Mouse (Mus musculus) myocyte (in vitro differentiated cells): Measurements from ENCODE around the gene Ldhc. TPM values are rescaled to one million over a fixed set of nuclear protein-coding genes. Genes with fewer than 3 reads are reported as not detected.

Experiments used
- H3K27me3 ChIP-seq: one replicate; pipeline ENCODE4 v1.6.1; 2011; ENCODE audit not compliant: control insufficient read depth, insufficient read depth, insufficient read length
- H3K36me3 ChIP-seq: one replicate; pipeline ENCODE4 v1.6.1; 2011; ENCODE audit not compliant: control insufficient read depth, insufficient read depth
- H3K4me2 ChIP-seq: one replicate; pipeline ENCODE4 v1.6.1; 2011; ENCODE audit warnings: low read depth, control low read depth
- H3K4me3 ChIP-seq: one replicate; pipeline ENCODE4 v1.5.1; 2011; ENCODE audit warnings: mild to moderate bottlenecking, control low read depth, moderate library complexity
- H3K79me2 ChIP-seq: one replicate; pipeline ENCODE4 v1.6.1; 2011; ENCODE audit not compliant: control insufficient read depth, insufficient read depth
- H3ac ChIP-seq: one replicate; pipeline ENCODE4 v1.6.1; 2011; ENCODE audit not compliant: control insufficient read depth, insufficient read length
- CEBPB ChIP-seq: IDR thresholded peaks from 2 replicates; pipeline ENCODE4 v1.6.1; 2011; ENCODE audit warnings: mild to moderate bottlenecking, moderate library complexity; ENCODE audit not compliant: poor library complexity, insufficient read depth, severe bottlenecking
- E2F4 ChIP-seq: IDR thresholded peaks from one replicate; pipeline ENCODE4 v1.6.1; 2011; ENCODE audit warnings: mild to moderate bottlenecking, control low read depth, moderate library complexity; ENCODE audit not compliant: insufficient read depth
- MAX ChIP-seq: IDR thresholded peaks from one replicate; pipeline ENCODE4 v1.6.1; 2011; ENCODE audit warnings: low read depth, mild to moderate bottlenecking, control low read depth
- MYOD1 ChIP-seq, 3 experiments: IDR thresholded peaks; one replicate each; pipeline ENCODE4 v1.6.1; 2011; ENCODE audit warnings: control low read depth in 2 of 3, low read depth in 2 of 3, mild to moderate bottlenecking in 2 of 3, moderate library complexity in 1 of 3; ENCODE audit not compliant: insufficient read length in 2 of 3, control insufficient read depth in 1 of 3
- MYOG ChIP-seq, 3 experiments: IDR thresholded peaks; one replicate each; pipeline ENCODE4 v1.6.1; 2011; ENCODE audit warnings: control low read depth in 2 of 3, low read depth in 2 of 3, mild to moderate bottlenecking in 2 of 3; ENCODE audit not compliant: insufficient read length in 2 of 3, control insufficient read depth in 1 of 3, insufficient read depth in 1 of 3
- POLR2A ChIP-seq: IDR thresholded peaks from one replicate; pipeline ENCODE4 v1.6.1; 2011; ENCODE audit warnings: low read depth, mild to moderate bottlenecking, control low read depth, moderate library complexity; ENCODE audit not compliant: insufficient read length
- POLR2AphosphoS2 ChIP-seq: IDR thresholded peaks from one replicate; pipeline ENCODE4 v1.6.1; 2011; ENCODE audit warnings: low read depth, control low read depth; ENCODE audit not compliant: insufficient read length
- REST ChIP-seq: IDR thresholded peaks from one replicate; pipeline ENCODE4 v1.6.1; 2011; ENCODE audit warnings: mild to moderate bottlenecking, control low read depth, moderate library complexity; ENCODE audit not compliant: insufficient read depth, insufficient read length
- SRF ChIP-seq: IDR thresholded peaks from one replicate; pipeline ENCODE4 v1.6.1; 2011; ENCODE audit warnings: low read depth; ENCODE audit not compliant: control insufficient read depth, insufficient read length
- TCF12 ChIP-seq: IDR thresholded peaks from one replicate; pipeline ENCODE4 v1.6.1; 2011; ENCODE audit warnings: mild to moderate bottlenecking, control low read depth; ENCODE audit not compliant: poor library complexity, insufficient read depth, severe bottlenecking
- TCF3 ChIP-seq: IDR thresholded peaks from one replicate; pipeline ENCODE4 v1.6.1; 2011; ENCODE audit warnings: low read depth, control low read depth; ENCODE audit not compliant: insufficient read length
- USF1 ChIP-seq: IDR thresholded peaks from one replicate; pipeline ENCODE4 v1.6.1; 2011; ENCODE audit warnings: low read depth, mild to moderate bottlenecking, control low read depth, moderate library complexity
- polyA plus RNA-seq: library from polyadenylated mRNA; unstranded; fragments of >200 nt; fragmentation: generic; extraction: Trizol; gene quantifications from one replicate; pipeline ENCODE4 v1.2.1, GENCODE M21; 2012; ENCODE audit warnings: missing spikeins

Gene Ldhc
- polyA plus RNA-seq, 1 experiment: 0.08 TPM

DNA sequence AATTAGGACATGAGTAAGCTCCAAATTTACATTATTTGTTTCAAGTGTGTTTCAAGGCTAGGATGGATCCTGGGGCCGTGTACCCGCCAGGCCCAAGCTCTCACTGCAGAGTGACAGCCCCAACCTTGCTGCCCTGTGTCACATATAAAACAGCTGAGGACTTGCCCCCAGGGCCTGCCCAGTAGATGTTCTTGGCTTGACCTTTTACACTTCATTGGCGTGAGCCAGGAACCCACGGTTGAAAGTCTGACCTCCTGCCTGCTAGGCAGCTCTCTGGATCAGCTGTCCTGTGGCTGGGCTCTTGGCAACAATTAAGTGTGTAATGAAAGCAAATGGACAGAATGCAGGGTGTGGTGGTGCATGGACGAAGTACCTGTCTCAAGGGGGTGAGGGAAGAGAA is 11.7 kb upstream of the Ldhc start:
- Histone ChIP-seq H3K4me2 (peak overlapping the region; percentile 83), H3K36me3 (peaks cover 55% of the 10 kb centered on the region), H3K27me3 (no peaks in the 10 kb centered on the region), H3K79me2 (peaks cover 38% of the 10 kb centered on the region), H3ac (no peak overlapping the region), H3K4me3 (no peak overlapping the region)
- no peak for TF ChIP-seq MYOD1 (IDR thresholded peaks at IDR 0.05; ENCODE audit: control insufficient read depth in 1 of 3, insufficient read length in 2 of 3, low read depth in 2 of 3)
- no peak for TF ChIP-seq POLR2AphosphoS2
- TF ChIP-seq SRF: no peak

DNA sequence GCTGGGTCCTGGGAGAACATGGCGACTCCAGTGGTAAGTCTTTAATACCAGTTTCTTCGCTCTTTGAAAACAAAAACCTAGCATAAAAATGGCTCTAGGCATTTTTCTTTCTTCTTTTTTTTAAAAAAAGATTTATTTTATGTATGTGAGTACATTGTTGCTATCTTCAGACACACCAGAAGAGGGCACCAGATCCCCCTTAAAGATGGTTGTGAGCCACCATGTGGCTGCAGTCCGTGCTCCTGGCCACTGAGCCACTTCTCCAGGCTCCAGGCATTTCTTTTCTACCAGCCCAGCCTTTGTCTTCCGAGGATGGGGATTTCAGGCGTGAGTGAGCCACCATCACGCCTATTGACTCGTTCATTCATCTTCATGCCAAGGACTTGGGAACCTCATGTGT is 10.0 kb upstream of the Ldhc start:
- peaks cover 67% of the 10 kb centered on the region for H3K36me3 ChIP-seq
- H3ac ChIP-seq: no peak overlapping the region
- H3K4me3 ChIP-seq: no peak overlapping the region
- H3K4me2 ChIP-seq: no peak overlapping the region
- TF ChIP-seq MYOD1 (IDR thresholded peaks at IDR 0.05; ENCODE audit: control insufficient read depth in 1 of 3, insufficient read length in 2 of 3, low read depth in 2 of 3) (no peak), POLR2A (no peak)
- H3K27me3 ChIP-seq: no peaks in the 10 kb centered on the region
- peaks cover 34% of the 10 kb centered on the region for H3K79me2 ChIP-seq

DNA sequence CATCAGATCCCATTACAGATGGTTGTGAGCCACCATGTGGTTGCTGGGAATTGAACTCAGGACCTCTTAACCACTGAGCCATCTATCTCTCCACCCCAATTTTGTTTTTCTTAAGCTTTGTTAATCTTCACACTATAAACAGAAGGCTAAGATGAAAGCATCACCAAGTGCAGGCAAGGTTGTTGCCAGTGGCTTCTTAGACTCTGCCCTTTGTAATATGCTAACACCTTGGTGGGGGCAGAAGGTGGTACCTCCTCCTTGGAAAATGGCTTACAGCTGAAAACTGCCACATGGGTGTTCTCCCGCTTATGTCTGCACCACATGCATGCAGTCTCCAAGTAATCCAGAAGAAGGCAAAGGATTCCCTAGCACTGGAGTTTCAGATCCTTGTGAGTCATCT is 8.3 kb upstream of the Ldhc start:
- TF ChIP-seq MYOG (IDR thresholded peaks at IDR 0.05; ENCODE audit: control insufficient read depth in 1 of 3, insufficient read depth in 1 of 3, insufficient read length in 2 of 3, low read depth in 2 of 3) (no peak), MAX (no peak), E2F4 (no peak), MYOD1 (IDR thresholded peaks at IDR 0.05; ENCODE audit: control insufficient read depth in 1 of 3, insufficient read length in 2 of 3, low read depth in 2 of 3) (no peak), POLR2AphosphoS2 (no peak), REST (no peak), TCF12 (no peak), SRF (no peak), TCF3 (no peak), CEBPB (no peak), POLR2A (no peak), USF1 (no peak)
- Histone ChIP-seq H3K4me3 (no peak overlapping the region), H3ac (no peak overlapping the region), H3K79me2 (peaks cover 18% of the 10 kb centered on the region), H3K4me2 (no peak overlapping the region), H3K36me3 (peaks cover 67% of the 10 kb centered on the region), H3K27me3 (no peaks in the 10 kb centered on the region)

DNA sequence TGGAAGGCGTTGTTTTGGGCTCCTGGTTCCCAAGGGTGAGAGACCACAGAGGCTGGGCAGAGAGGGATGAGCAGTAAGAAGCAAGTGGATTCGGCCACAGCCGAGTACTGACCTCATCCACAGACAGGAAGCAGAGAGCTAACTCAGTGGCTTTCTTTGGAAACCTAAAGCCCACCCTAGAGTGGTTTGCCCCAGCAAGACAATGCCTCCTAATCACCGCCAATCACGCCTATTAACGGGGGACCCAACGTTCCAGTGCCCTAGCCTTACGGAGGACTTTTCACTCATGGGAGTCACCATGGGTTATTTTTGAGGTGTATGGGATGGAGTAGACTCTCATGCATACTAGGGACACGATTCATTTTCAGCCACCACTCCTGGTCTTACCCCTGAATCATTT is 7.6 kb upstream of the Ldhc start:
- Histone ChIP-seq H3K36me3 (peaks cover 61% of the 10 kb centered on the region), H3K4me3 (no peak overlapping the region), H3ac (no peak overlapping the region), H3K79me2 (peaks cover 11% of the 10 kb centered on the region), H3K4me2 (no peak overlapping the region), H3K27me3 (no peaks in the 10 kb centered on the region)
- no peak for TF ChIP-seq TCF12
- no peak for TF ChIP-seq SRF
- no peak for TF ChIP-seq TCF3
- no peak for TF ChIP-seq CEBPB
- TF ChIP-seq MAX: no peak
- no peak for TF ChIP-seq POLR2AphosphoS2
- TF ChIP-seq USF1: no peak
- no peak for TF ChIP-seq MYOG (IDR thresholded peaks at IDR 0.05; ENCODE audit: control insufficient read depth in 1 of 3, insufficient read depth in 1 of 3, insufficient read length in 2 of 3, low read depth in 2 of 3)
- no peak for TF ChIP-seq REST
- TF ChIP-seq MYOD1 (IDR thresholded peaks at IDR 0.05; ENCODE audit: control insufficient read depth in 1 of 3, insufficient read length in 2 of 3, low read depth in 2 of 3): no peak
- no peak for TF ChIP-seq POLR2A
- TF ChIP-seq E2F4: no peak

DNA sequence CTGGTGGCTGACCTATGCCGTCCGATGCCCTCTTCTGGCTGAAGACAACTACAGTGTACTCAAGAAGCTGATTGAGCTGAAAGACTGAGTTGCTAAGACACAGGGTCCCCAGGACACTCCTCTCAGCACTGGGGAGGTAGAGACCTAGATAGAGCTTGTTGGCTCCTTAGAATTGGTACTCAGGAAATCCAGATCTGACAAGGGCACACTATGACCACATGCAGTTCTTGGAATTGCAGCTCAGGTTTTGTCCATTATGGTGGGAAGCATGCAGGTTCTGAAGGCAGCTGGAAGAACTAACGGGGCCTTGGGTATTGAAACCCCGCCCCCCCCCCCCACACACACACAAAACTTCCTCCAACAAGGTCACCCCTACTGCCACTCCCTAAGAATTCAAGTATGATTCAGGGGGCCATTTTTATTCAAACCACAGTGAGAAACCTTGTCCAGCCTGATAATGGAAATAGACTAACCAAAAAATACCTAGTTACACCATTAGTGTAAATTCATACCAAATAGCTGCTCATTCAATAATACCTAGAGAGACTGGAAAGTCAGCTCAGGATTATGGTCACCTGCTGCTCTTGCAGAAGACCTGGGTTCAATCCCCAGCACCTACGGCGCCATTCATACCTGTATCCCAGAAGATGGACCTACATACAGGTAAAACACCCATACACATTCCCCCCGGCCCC is 5.0 kb upstream of the Ldhc start:
- H3ac ChIP-seq: no peak overlapping the region
- no peaks in the 10 kb centered on the region for H3K27me3 ChIP-seq
- no peak overlapping the region for H3K4me2 ChIP-seq
- H3K36me3 ChIP-seq: peaks cover 44% of the 10 kb centered on the region
- H3K4me3 ChIP-seq: no peak overlapping the region
- no peaks in the 10 kb centered on the region for H3K79me2 ChIP-seq
- TF ChIP-seq POLR2AphosphoS2 (peak; percentile 52), E2F4 (no peak)
